ENCODE assay signal across 30 mouse cellular contexts in the genomic region with DNA sequence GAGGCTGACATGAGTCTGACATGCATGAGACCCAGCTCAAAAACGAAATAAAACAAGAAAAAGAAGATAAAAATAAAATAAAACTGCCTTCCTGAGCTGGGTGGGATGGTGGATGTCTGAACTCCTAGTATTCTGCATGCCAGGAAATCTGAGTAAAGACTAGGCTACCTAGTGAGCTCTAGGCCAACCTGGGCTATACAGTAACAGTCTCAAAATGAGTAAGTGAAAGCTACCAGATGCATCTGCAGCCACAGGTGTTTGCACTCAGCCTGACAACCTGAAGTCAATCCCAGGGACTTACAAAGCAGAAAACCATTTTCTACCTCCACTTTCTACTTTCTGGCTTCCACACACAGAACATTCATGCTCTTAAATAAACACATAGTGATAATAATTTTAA.
"Had no signal": no experiment of that assay in that cellular context is flagged by ENCODE, and none has a peak within 500 bp of the region (broad histone marks: within the 10 kb centered on the region; RNA-seq: fewer than 3 reads in every experiment).

No protein-coding gene starts in this region.

- H3K9me3 ChIP-seq: limb, embryonic 10.5 days; limb, embryonic 12.5 days; limb, embryonic 13.5 days; limb, embryonic 15.5 days; liver, embryonic 12.5 days; liver, embryonic 13.5 days; liver, embryonic 15.5 days; lung, embryonic 15.5 days; megakaryocyte, embryonic 14.5 days; midbrain, embryonic 10.5 days; midbrain, embryonic 12.5 days; midbrain, embryonic 15.5 days; neural tube, embryonic 12.5 days had no signal

- H3K27ac ChIP-seq: limb, embryonic 10.5 days; limb, embryonic 12.5 days; limb, embryonic 13.5 days; limb, embryonic 15.5 days; liver, embryonic 14.5 days; liver, embryonic 15.5 days; lung, embryonic 15.5 days; macrophage; midbrain, embryonic 10.5 days; midbrain, embryonic 12.5 days; midbrain, embryonic 15.5 days; neural tube, embryonic 12.5 days had no signal

- H3K4me3 ChIP-seq: limb, embryonic 10.5 days; limb, embryonic 12.5 days; limb, embryonic 13.5 days; limb, embryonic 15.5 days; liver, embryonic 12.5 days; liver, embryonic 13.5 days; liver, embryonic 15.5 days; lung, embryonic 15.5 days; megakaryocyte, embryonic 14.5 days; midbrain, embryonic 10.5 days; midbrain, embryonic 12.5 days; midbrain, embryonic 15.5 days; myocyte; neural tube, embryonic 12.5 days had no signal

- DNase-seq: left cerebral cortex, postnatal 4 days; liver; liver, embryonic 13.5 days; liver, postnatal 0 days; lung, adult 18-20 months; lung, adult 2 months; lung, embryonic 14.5 days; lung, postnatal 10 days; lung, postnatal 14 days; lung, postnatal 36 days; lung, postnatal 4 days; midbrain, embryonic 14.5 days had no signal

- ATAC-seq: liver, embryonic 12.5 days; liver, postnatal 0 days; lung, postnatal 0 days; midbrain, embryonic 15.5 days; midbrain, embryonic 16.5 days had no signal

- H3K4me2 ChIP-seq: limb, embryonic 12.5 days; limb, embryonic 13.5 days; limb, embryonic 15.5 days; liver, embryonic 11.5 days; liver, embryonic 12.5 days; liver, embryonic 13.5 days; liver, embryonic 15.5 days; lung, embryonic 14.5 days; lung, embryonic 15.5 days; midbrain, embryonic 12.5 days; midbrain, embryonic 15.5 days; neural tube, embryonic 12.5 days had no signal

- H3K27me3 ChIP-seq: limb, embryonic 12.5 days; limb, embryonic 13.5 days; limb, embryonic 15.5 days; liver, embryonic 12.5 days; liver, embryonic 13.5 days; liver, embryonic 15.5 days; lung, embryonic 15.5 days; megakaryocyte, embryonic 14.5 days; midbrain, embryonic 12.5 days; midbrain, embryonic 15.5 days; neural tube, embryonic 12.5 days had no signal

- H3K4me1 ChIP-seq: limb, embryonic 10.5 days; limb, embryonic 12.5 days; limb, embryonic 13.5 days; limb, embryonic 15.5 days; lung, embryonic 15.5 days; midbrain, embryonic 10.5 days; midbrain, embryonic 12.5 days; midbrain, embryonic 15.5 days; neural tube, embryonic 12.5 days had no signal

- H3K9ac ChIP-seq: limb, embryonic 12.5 days; limb, embryonic 13.5 days; limb, embryonic 15.5 days; liver, embryonic 12.5 days; liver, embryonic 13.5 days; liver, embryonic 14.5 days; liver, embryonic 15.5 days; liver, postnatal 0 days; lung, embryonic 14.5 days; lung, embryonic 15.5 days; midbrain, embryonic 12.5 days; midbrain, embryonic 15.5 days; neural tube, embryonic 12.5 days had no signal
